Mouse (Mus musculus): ENCODE measurements around the gene Calm5. TPM values are rescaled to one million over a fixed set of nuclear protein-coding genes. Genes with fewer than 3 reads are reported as not detected.
A peak's percentile ranks its signal among the peaks of the same experiment; 100 is the strongest.

Gene Calm5
- polyA plus RNA-seq, 1 experiment from 2014 or later: not detected

DNA sequence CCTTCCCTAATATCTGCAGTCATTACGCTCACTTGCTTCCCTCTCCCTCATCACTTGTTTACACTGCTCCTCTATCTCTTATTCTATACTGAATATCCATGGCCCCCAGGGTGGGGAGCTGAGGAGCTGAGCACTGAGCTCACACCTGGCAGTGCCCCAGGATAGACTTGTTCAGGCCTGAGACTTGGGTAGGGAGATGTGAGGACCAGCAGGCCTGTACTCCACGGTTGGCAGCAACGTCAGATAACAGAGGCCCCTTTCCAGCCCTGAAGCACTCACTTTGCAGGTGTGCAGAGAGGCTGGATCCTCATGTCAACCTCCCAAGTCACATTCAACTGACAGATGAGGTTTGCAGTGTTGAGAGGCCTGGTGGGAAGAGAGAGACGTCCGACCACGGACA lies 23.2 kb downstream of the Calm5 start:
- no peak for TF ChIP-seq CTCF (IDR thresholded peaks at IDR 0.05)
- TF ChIP-seq EP300 (IDR thresholded peaks at IDR 0.05): no peak
- H3K36me3 ChIP-seq (ENCODE audit: insufficient read depth, low read length): 0 out of 2 replicates have a peak, but pooled peaks cover 4% of the 10 kb centered on the region
- no peaks in the 10 kb centered on the region for H3K9me3 ChIP-seq (ENCODE audit: low read length)
- no peak for ATAC-seq
- no peak overlapping the region for H3K4me3 ChIP-seq (ENCODE audit: low read depth, low read length)
- no peak for DNase-seq (ENCODE audit: low spot score)
- no peak overlapping the region for H3K9ac ChIP-seq (replicated peaks; ENCODE audit: low read depth)
- H3K4me2 ChIP-seq (replicated peaks; ENCODE audit: low read depth, low read length): no peak overlapping the region
- no peak overlapping the region for H3K27ac ChIP-seq (ENCODE audit: low read length)
- 50% methylated on average over 6 of the region's 6 CpGs for WGBS
- H3K27me3 ChIP-seq (replicated peaks; ENCODE audit: insufficient read depth, low read length): no peaks in the 10 kb centered on the region
- H3K4me1 ChIP-seq (ENCODE audit: insufficient read depth, low read depth, low read length): no peaks in the 10 kb centered on the region

DNA sequence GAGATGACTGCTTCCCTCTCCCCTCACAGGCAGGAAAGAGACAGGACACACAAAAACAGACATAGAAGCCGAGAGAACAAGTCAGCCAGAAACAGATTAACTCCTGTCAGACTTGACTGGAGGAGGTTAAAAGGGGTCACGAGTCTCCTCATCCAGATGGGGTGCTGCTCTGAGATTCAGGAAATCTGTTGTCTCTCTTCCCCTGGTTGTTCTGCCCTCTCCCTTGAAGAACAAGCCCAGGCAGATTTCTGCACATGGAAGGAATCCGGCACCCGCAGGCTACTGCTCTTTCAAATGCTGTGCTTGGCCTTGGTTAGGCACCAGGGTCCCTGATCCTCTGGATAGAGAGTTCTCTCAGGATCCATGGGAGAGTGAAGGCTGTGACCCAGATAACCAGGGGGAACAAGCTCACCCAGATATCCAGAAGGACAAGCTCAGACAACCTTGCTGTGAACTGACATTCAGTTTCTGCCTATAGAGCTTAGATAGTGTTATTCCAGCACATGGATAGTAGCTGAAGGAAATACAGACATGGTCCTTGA lies 23.8 kb downstream of the Calm5 start:
- no peak for ATAC-seq
- H3K27me3 ChIP-seq (replicated peaks; ENCODE audit: insufficient read depth, low read length): no peaks in the 10 kb centered on the region
- WGBS: 63% methylated on average over 4 of the region's 4 CpGs
- H3K27ac ChIP-seq (ENCODE audit: low read length): no peak overlapping the region
- H3K9ac ChIP-seq (replicated peaks; ENCODE audit: low read depth): no peak overlapping the region
- H3K4me1 ChIP-seq (ENCODE audit: insufficient read depth, low read depth, low read length): no peaks in the 10 kb centered on the region
- no peak for TF ChIP-seq EP300 (IDR thresholded peaks at IDR 0.05)
- TF ChIP-seq CTCF (IDR thresholded peaks at IDR 0.05): no peak
- DNase-seq (ENCODE audit: low spot score): no peak
- no peak overlapping the region for H3K4me3 ChIP-seq (ENCODE audit: low read depth, low read length)
- H3K9me3 ChIP-seq (ENCODE audit: low read length): no peaks in the 10 kb centered on the region
- H3K36me3 ChIP-seq (ENCODE audit: insufficient read depth, low read length): 0 out of 2 replicates have a peak, but pooled peaks cover 4% of the 10 kb centered on the region
- no peak overlapping the region for H3K4me2 ChIP-seq (replicated peaks; ENCODE audit: low read depth, low read length)

DNA sequence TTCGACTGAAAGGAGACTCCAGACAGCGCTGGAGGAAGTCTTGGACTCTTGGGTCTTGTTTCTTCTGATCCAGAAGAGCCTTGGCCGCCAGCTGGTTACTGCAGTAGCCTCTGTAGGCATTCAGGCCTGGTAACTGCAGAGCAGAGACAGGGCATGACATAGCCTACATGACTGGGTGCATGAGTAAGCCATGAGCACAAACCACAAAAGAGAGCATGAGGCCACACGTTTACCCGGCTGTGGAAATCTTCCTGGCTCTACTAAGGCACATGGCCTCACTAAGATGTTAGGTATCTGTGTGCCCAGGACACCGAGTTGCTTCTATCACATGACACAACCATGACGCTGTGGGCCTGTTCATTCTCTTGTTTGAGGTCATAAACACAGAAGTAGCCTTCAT lies 32.7 kb downstream of the Calm5 start:
- Histone ChIP-seq H3K36me3 (ENCODE audit: insufficient read depth, low read length) (peaks cover 32% of the 10 kb centered on the region), H3K9me3 (ENCODE audit: low read length) (no peaks in the 10 kb centered on the region), H3K27me3 (replicated peaks; ENCODE audit: insufficient read depth, low read length) (no peaks in the 10 kb centered on the region), H3K4me3 (ENCODE audit: low read depth, low read length) (no peak overlapping the region), H3K4me2 (replicated peaks; ENCODE audit: low read depth, low read length) (no peak overlapping the region), H3K27ac (ENCODE audit: low read length) (no peak overlapping the region), H3K4me1 (ENCODE audit: insufficient read depth, low read depth, low read length) (no peaks in the 10 kb centered on the region; the same call in 1 of the 2 replicates), H3K9ac (replicated peaks; ENCODE audit: low read depth) (no peak overlapping the region)
- DNase-seq (ENCODE audit: low spot score): no peak
- WGBS: 87% methylated on average over 7 of the region's 7 CpGs
- ATAC-seq: no peak
- TF ChIP-seq EP300 (IDR thresholded peaks at IDR 0.05) (no peak), CTCF (IDR thresholded peaks at IDR 0.05) (no peak)

DNA sequence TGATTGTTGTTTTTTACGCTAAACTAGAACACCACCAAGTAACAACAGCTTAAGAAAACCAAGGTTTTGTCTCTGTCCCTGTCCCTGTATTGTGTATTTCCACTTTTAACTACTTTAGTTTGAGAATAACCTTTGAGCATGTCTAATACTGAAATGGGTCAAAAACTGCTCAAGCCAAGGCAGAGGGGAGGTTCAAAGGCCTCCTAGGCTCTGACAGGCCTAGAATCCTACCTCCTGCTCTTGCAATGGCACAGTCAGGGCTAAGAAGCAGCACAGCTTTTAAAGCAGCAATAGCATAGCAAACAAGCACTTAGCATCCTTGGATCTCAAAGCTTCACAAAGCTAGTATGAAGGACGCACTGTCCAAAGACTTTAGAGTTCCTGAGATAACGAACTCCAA lies 35.1 kb downstream of the Calm5 start:
- H3K36me3 ChIP-seq (ENCODE audit: insufficient read depth, low read length): peaks cover 30% of the 10 kb centered on the region
- 0 out of 2 replicates have a peak overlapping the region, but pooled peaks have one; percentile 40 for H3K27ac ChIP-seq (ENCODE audit: low read length)
- DNase-seq (ENCODE audit: low spot score) (no peak), ATAC-seq (no peak)
- H3K27me3 ChIP-seq (replicated peaks; ENCODE audit: insufficient read depth, low read length): no peaks in the 10 kb centered on the region
- H3K9me3 ChIP-seq (ENCODE audit: low read length): no peaks in the 10 kb centered on the region
- WGBS: 77% methylated on average over 3 of the region's 3 CpGs
- H3K4me1 ChIP-seq (ENCODE audit: insufficient read depth, low read depth, low read length): peaks cover 3% of the 10 kb centered on the region; the same call in 1 of the 2 replicates
- no peak overlapping the region for H3K4me2 ChIP-seq (replicated peaks; ENCODE audit: low read depth, low read length)
- no peak overlapping the region for H3K9ac ChIP-seq (replicated peaks; ENCODE audit: low read depth)
- TF ChIP-seq EP300 (IDR thresholded peaks at IDR 0.05) (no peak), CTCF (IDR thresholded peaks at IDR 0.05) (no peak)
- no peak overlapping the region for H3K4me3 ChIP-seq (ENCODE audit: low read depth, low read length)

DNA sequence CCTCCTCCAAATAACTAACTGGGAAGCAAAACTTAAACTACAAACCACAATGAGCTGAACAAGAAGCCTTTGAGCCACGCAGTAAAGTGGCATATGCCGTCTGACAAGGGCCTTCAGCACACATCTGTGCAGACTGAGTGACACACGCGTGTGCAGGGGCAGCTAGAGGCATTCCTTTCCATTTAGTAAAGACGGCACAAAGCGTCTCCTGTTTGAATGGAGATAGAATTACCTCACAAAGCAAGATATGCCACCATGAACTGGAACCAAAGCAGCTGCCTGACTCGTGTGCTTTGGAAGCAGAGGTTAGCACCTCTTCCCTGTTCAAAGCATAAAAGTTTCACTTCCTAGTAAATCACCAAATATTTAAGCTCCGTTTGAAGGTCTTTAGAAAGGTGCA lies 36.1 kb downstream of the Calm5 start:
- H3K27ac ChIP-seq (ENCODE audit: low read length): no peak overlapping the region
- TF ChIP-seq CTCF (IDR thresholded peaks at IDR 0.05): no peak
- TF ChIP-seq EP300 (IDR thresholded peaks at IDR 0.05): no peak
- H3K4me3 ChIP-seq (ENCODE audit: low read depth, low read length): peak overlapping the region; percentile 15; the same call in 1 of the 2 replicates

DNA sequence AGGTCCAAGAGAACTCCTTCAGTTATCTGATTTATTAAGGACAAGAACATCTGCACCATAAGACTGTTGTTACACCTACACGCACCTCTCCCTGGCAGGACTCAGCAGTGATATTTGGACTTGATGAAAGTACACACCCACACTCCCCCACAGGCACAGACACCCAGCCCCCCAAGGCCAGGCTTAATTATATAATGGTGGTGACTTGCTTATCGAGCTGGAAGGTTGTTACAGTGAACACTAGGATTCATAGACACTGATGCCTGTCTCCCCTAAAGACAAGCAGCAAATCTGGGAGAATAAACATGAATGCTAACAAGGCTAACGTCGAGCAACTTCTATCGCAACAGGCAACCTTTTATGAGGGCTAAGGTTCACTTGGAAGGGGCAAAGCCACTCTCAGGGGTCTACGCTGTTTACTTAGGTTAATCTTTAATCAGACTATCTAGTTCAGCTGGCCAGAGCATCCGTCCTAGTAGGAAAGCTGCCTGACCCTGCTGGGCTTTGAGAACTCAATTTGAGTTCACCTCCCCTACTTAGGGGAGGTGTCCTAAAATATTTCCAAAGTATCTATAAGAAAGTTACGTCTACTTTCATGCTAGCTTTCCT lies 37.6 kb downstream of the Calm5 start:
- 33% methylated on average over 8 of the region's 8 CpGs for WGBS
- H3K36me3 ChIP-seq (ENCODE audit: insufficient read depth, low read length): peaks cover 13% of the 10 kb centered on the region
- peak overlapping the region; percentile 2 for H3K27ac ChIP-seq (ENCODE audit: low read length)
- DNase-seq (ENCODE audit: low spot score) (no peak), ATAC-seq (no peak)
- H3K27me3 ChIP-seq (replicated peaks; ENCODE audit: insufficient read depth, low read length): no peaks in the 10 kb centered on the region
- H3K9ac ChIP-seq (replicated peaks; ENCODE audit: low read depth): peak overlapping the region; percentile 45
- H3K4me2 ChIP-seq (replicated peaks; ENCODE audit: low read depth, low read length): peak overlapping the region; percentile 66
- peaks cover 10% of the 10 kb centered on the region; the same call in 1 of the 2 replicates for H3K4me1 ChIP-seq (ENCODE audit: insufficient read depth, low read depth, low read length)
- TF ChIP-seq CTCF (IDR thresholded peaks at IDR 0.05) (no peak), EP300 (IDR thresholded peaks at IDR 0.05) (no peak)
- H3K4me3 ChIP-seq (ENCODE audit: low read depth, low read length): peak overlapping the region; percentile 59
- H3K9me3 ChIP-seq (ENCODE audit: low read length): no peaks in the 10 kb centered on the region

More for the DNA sequence above, 36.1 kb downstream of the Calm5 start:
- Histone ChIP-seq H3K9me3 (ENCODE audit: low read length) (no peaks in the 10 kb centered on the region), H3K27me3 (replicated peaks; ENCODE audit: insufficient read depth, low read length) (no peaks in the 10 kb centered on the region), H3K36me3 (ENCODE audit: insufficient read depth, low read length) (peaks cover 21% of the 10 kb centered on the region), H3K9ac (replicated peaks; ENCODE audit: low read depth) (no peak overlapping the region), H3K4me1 (ENCODE audit: insufficient read depth, low read depth, low read length) (peaks cover 3% of the 10 kb centered on the region; the same call in 1 of the 2 replicates), H3K4me2 (replicated peaks; ENCODE audit: low read depth, low read length) (peak overlapping the region; percentile 39)
- WGBS: 48% methylated on average over 8 of the region's 8 CpGs
- ATAC-seq (no peak), DNase-seq (ENCODE audit: low spot score) (peak; percentile 32)

Measured in lung, postnatal 0 days (tissue).